Mouse (Mus musculus) erythroblast, embryonic 14.5 days (primary cell): Measurements from ENCODE around the gene Cpn2.

ENCODE experiments used
- GATA1 ChIP-seq: IDR thresholded peaks from 2 replicates; pipeline ENCODE4 v1.6.1; 2012; ENCODE audit warnings: low read length, inconsistent platforms, mixed read lengths
- TAL1 ChIP-seq: IDR thresholded peaks from 3 replicates; pipeline ENCODE4 v1.6.1; 2012; ENCODE audit warnings: low read length, inconsistent platforms, mixed read lengths

- TF ChIP-seq GATA1 (no peak), TAL1 (no peak)
These were observed 738 bp downstream of the Cpn2 start for GRCm38 (mm10) chr16:30266561-30266960.
